Mouse (Mus musculus): ENCODE results near the gene Plekhg2.

Gene Plekhg2

GRCm38 (mm10) chr7:28382347-28382951 is 10.1 kb upstream of the Plekhg2 start:
- peak in 1 of 2 experiments; percentile 59 for DNase-seq

GRCm38 (mm10) chr7:28381938-28382337 is 9.5 kb upstream of the Plekhg2 start:
- DNase-seq = peak; percentile 91 to 95

- peak; percentile 84 to 91 for DNase-seq
These were observed 8.8 kb upstream of the Plekhg2 start for GRCm38 (mm10) chr7:28381017-28381790.

GRCm38 (mm10) chr7:28380237-28381016 is 8.0 kb upstream of the Plekhg2 start, which contains the start of gene Zfp36:
Zfp36 (minus strand) TSS chr7:28380253.
- no peak for DNase-seq

GRCm38 (mm10) chr7:28378769-28379651 is 6.6 kb upstream of the Plekhg2 start:
- peak; percentile 94 to 96 for DNase-seq

- DNase-seq = peak; percentile 56 to 64
These were observed 5.8 kb upstream of the Plekhg2 start for GRCm38 (mm10) chr7:28378066-28378690.

- peak in 1 of 2 experiments; percentile 51 for DNase-seq
These were observed 5.0 kb upstream of the Plekhg2 start for GRCm38 (mm10) chr7:28377190-28378065.

- DNase-seq = peak; percentile 59 to 76
These were observed 3.8 kb upstream of the Plekhg2 start for GRCm38 (mm10) chr7:28376011-28376771.

- peak; percentile 94 to 97 for DNase-seq
These were observed 3.0 kb upstream of the Plekhg2 start for GRCm38 (mm10) chr7:28375176-28375921.

GRCm38 (mm10) chr7:28374647-28375046 is 2.2 kb upstream of the Plekhg2 start:
- peak in 1 of 2 experiments; percentile 24 for DNase-seq

- peak in 1 of 2 experiments; percentile 42 for DNase-seq
These were observed 1.6 kb upstream of the Plekhg2 start for GRCm38 (mm10) chr7:28373891-28374495.

GRCm38 (mm10) chr7:28373131-28373581 is 757 bp upstream of the Plekhg2 start:
- peak; percentile 70 to 73 for DNase-seq

- peak; percentile 85 to 88 for DNase-seq
These were observed 847 bp downstream of the Plekhg2 start for GRCm38 (mm10) chr7:28371514-28371989.

GRCm38 (mm10) chr7:28370977-28371513 is 1.4 kb downstream of the Plekhg2 start:
- peak in 1 of 2 experiments; percentile 63 for DNase-seq

GRCm38 (mm10) chr7:28370051-28370450 is 2.3 kb downstream of the Plekhg2 start:
- peak in 1 of 2 experiments; percentile 37 for DNase-seq

GRCm38 (mm10) chr7:28368276-28368920 is 4.0 kb downstream of the Plekhg2 start:
- peak in 1 of 2 experiments; percentile 13 for DNase-seq

GRCm38 (mm10) chr7:28367663-28368275 is 4.6 kb downstream of the Plekhg2 start:
- DNase-seq = peak in 1 of 2 experiments; percentile 16
